Mouse (Mus musculus): ENCODE measurements around the gene Pim1. TPM values are rescaled to one million over a fixed set of nuclear protein-coding genes. Genes with fewer than 3 reads are reported as not detected.
A peak's percentile ranks its signal among the peaks of the same experiment; 100 is the strongest.

Gene Pim1
- total RNA-seq, 1 experiment, result 82.0 TPM

DNA sequence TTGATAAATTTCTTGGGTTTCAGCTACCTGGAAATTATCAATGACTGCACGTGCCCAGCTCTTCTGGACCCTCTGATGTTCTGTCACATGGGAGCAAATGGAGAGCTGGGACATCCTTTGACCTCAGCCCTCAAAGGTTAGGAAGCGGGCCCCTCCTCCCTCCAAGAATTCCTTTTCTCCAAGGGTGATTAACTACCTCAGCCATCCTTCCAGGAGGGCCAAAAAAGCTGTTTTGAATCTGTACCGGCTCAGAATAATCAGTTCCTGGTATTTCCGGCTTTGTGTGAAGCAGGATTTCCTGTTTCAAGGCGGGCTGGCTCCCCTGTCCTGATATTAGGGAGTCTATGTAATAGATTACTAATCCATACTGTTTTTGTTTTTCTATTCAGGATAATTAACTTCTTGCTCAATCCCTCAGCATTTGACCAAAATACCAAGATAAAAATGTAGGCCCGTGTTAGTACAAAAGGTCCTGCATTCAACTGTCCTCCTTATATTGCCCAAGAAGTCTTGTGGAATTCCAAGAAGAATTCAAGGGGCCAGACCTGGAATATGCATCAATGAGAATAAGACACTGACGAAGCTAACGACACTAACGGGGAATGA is 25.0 kb upstream of the Pim1 start:
- peaks cover 23 to 30% of the 10 kb centered on the region in 2 experiments for H3K4me1 ChIP-seq (ENCODE audit: control insufficient read depth in 2 of 2, insufficient read depth in 2 of 2, low read length in 2 of 2, poor library complexity in 1 of 2)
- no peaks in the 10 kb centered on the region for H3K9me3 ChIP-seq (ENCODE audit: control insufficient read depth, insufficient read depth, low read depth, low read length)
- TF ChIP-seq ZNF384 (IDR thresholded peaks at IDR 0.05; ENCODE audit: low read depth, low read length) (no peak), ZC3H11A (IDR thresholded peaks at IDR 0.05; ENCODE audit: borderline replicate concordance, low read depth, low read length) (no peak), HCFC1 (IDR thresholded peaks at IDR 0.05; ENCODE audit: borderline replicate concordance, insufficient read depth, low read length) (no peak), CHD2 (IDR thresholded peaks at IDR 0.05; ENCODE audit: low read depth, low read length) (no peak), MAFK (IDR thresholded peaks at IDR 0.05; ENCODE audit: insufficient read depth, low read depth, low read length) (no peak)
- peak; percentile 63 for DNase-seq (ENCODE audit: low read depth, low spot score)
- in situ Hi-C loops (cut with MboI; ENCODE audit: low sequenced_read_pairs in 2 of 2, unreplicated experiment in 2 of 2), result no loop called here
- H3K4me3 ChIP-seq (ENCODE audit: insufficient read depth in 1 of 2, low read depth in 1 of 2, low read length in 2 of 2, poor library complexity in 1 of 2, severe bottlenecking in 1 of 2), result peak overlapping the region; percentile 2 to 36; a peak in 1 of 4 replicates
- H3K36me3 ChIP-seq (ENCODE audit: control insufficient read depth, insufficient read depth, low read length, poor library complexity, severe bottlenecking), result peaks cover 4% of the 10 kb centered on the region; the same call in 1 of the 2 replicates
- peak overlapping the region; percentile 95; the same call in 1 of the 2 replicates for H3K27ac ChIP-seq (ENCODE audit: insufficient read depth, low read depth, low read length, poor library complexity, severe bottlenecking)
- H3K9ac ChIP-seq (ENCODE audit: insufficient read depth, low read depth, low read length, poor library complexity, severe bottlenecking), result peak overlapping the region; percentile 48; the same call in 1 of the 2 replicates

DNA sequence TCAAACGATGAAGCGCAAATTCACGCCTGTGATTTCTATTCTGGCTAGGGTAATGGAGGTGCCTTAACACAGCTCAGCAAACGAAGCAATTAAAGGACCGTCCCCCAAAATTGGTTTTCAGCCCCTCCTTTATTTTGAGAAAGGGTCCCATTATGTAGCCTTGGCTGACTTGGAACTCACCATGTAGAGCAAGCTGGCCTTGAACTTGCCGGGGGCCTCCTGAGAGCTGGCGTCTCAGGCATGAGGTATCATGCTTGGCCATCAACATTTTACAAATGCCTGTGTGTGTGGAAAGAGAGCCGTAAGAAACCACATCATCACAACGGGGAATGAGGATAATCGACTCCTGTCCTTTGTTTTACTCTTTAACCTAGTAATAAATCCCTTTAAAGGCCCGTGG is 23.5 kb upstream of the Pim1 start:
- H3K27ac ChIP-seq (ENCODE audit: insufficient read depth, low read depth, low read length, poor library complexity, severe bottlenecking), result no peak overlapping the region; the same call in 1 of the 2 replicates
- H3K9ac ChIP-seq (ENCODE audit: insufficient read depth, low read depth, low read length, poor library complexity, severe bottlenecking), result no peak overlapping the region
- no peaks in the 10 kb centered on the region for H3K36me3 ChIP-seq (ENCODE audit: control insufficient read depth, insufficient read depth, low read length, poor library complexity, severe bottlenecking)
- DNase-seq (ENCODE audit: low read depth, low spot score), result no peak
- no peak for TF ChIP-seq ZC3H11A (IDR thresholded peaks at IDR 0.05; ENCODE audit: borderline replicate concordance, low read depth, low read length)
- TF ChIP-seq CHD2 (IDR thresholded peaks at IDR 0.05; ENCODE audit: low read depth, low read length), result no peak
- TF ChIP-seq MAFK (IDR thresholded peaks at IDR 0.05; ENCODE audit: insufficient read depth, low read depth, low read length), result no peak
- TF ChIP-seq HCFC1 (IDR thresholded peaks at IDR 0.05; ENCODE audit: borderline replicate concordance, insufficient read depth, low read length), result no peak
- no peak for TF ChIP-seq ZNF384 (IDR thresholded peaks at IDR 0.05; ENCODE audit: low read depth, low read length)
- peaks cover 22 to 25% of the 10 kb centered on the region in 2 experiments for H3K4me1 ChIP-seq (ENCODE audit: control insufficient read depth in 2 of 2, insufficient read depth in 2 of 2, low read length in 2 of 2, poor library complexity in 1 of 2)
- H3K4me3 ChIP-seq (ENCODE audit: insufficient read depth in 1 of 2, low read depth in 1 of 2, low read length in 2 of 2, poor library complexity in 1 of 2, severe bottlenecking in 1 of 2), result no peak overlapping the region
- H3K9me3 ChIP-seq (ENCODE audit: control insufficient read depth, insufficient read depth, low read depth, low read length), result no peaks in the 10 kb centered on the region
- in situ Hi-C loops (cut with MboI; ENCODE audit: low sequenced_read_pairs in 2 of 2, unreplicated experiment in 2 of 2), result no loop called here

GRCm38 (mm10) chr17:29473466-29473865 is 17.1 kb upstream of the Pim1 start:
- DNase-seq (ENCODE audit: low read depth, low spot score), result no peak
- H3K27ac ChIP-seq (ENCODE audit: insufficient read depth, low read depth, low read length, poor library complexity, severe bottlenecking), result peak overlapping the region; percentile 38; the same call in 1 of the 2 replicates
- H3K4me1 ChIP-seq (ENCODE audit: control insufficient read depth in 2 of 2, insufficient read depth in 2 of 2, low read length in 2 of 2, poor library complexity in 1 of 2), result peaks cover 19 to 46% of the 10 kb centered on the region in 2 experiments
- no peaks in the 10 kb centered on the region for H3K36me3 ChIP-seq (ENCODE audit: control insufficient read depth, insufficient read depth, low read length, poor library complexity, severe bottlenecking)
- H3K4me3 ChIP-seq (ENCODE audit: insufficient read depth in 1 of 2, low read depth in 1 of 2, low read length in 2 of 2, poor library complexity in 1 of 2, severe bottlenecking in 1 of 2), result no peak overlapping the region
- TF ChIP-seq MAFK (IDR thresholded peaks at IDR 0.05; ENCODE audit: insufficient read depth, low read depth, low read length) (no peak), HCFC1 (IDR thresholded peaks at IDR 0.05; ENCODE audit: borderline replicate concordance, insufficient read depth, low read length) (no peak), CHD2 (IDR thresholded peaks at IDR 0.05; ENCODE audit: low read depth, low read length) (no peak), ZNF384 (IDR thresholded peaks at IDR 0.05; ENCODE audit: low read depth, low read length) (no peak), ZC3H11A (IDR thresholded peaks at IDR 0.05; ENCODE audit: borderline replicate concordance, low read depth, low read length) (no peak)
- H3K9me3 ChIP-seq (ENCODE audit: control insufficient read depth, insufficient read depth, low read depth, low read length), result no peaks in the 10 kb centered on the region
- H3K9ac ChIP-seq (ENCODE audit: insufficient read depth, low read depth, low read length, poor library complexity, severe bottlenecking), result no peak overlapping the region
- in situ Hi-C loops (cut with MboI; ENCODE audit: low sequenced_read_pairs in 2 of 2, unreplicated experiment in 2 of 2), result no loop called here

DNA sequence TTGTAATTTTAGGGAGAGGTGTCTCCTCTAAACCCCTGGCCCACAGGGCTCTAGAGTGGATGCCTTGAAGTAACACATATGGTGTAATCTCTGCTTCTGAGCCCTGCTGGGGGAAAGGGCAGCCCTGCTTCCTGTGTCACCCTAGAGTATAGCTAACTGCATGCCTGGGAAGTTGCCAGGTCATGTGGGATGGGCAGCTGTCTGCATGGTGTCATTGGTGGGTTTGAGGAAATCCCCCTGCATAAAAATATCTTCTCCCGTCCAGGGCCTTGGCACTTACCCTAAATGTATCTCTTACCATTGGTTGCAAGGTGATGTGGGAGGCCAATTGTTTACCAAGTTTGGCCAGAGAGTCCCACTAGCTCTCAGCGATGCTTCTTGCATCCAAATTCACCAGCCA is 16.5 kb upstream of the Pim1 start:
- Histone ChIP-seq H3K9ac (ENCODE audit: insufficient read depth, low read depth, low read length, poor library complexity, severe bottlenecking) (no peak overlapping the region), H3K27ac (ENCODE audit: insufficient read depth, low read depth, low read length, poor library complexity, severe bottlenecking) (no peak overlapping the region), H3K4me3 (ENCODE audit: insufficient read depth in 1 of 2, low read depth in 1 of 2, low read length in 2 of 2, poor library complexity in 1 of 2, severe bottlenecking in 1 of 2) (no peak overlapping the region), H3K4me1 (ENCODE audit: control insufficient read depth in 2 of 2, insufficient read depth in 2 of 2, low read length in 2 of 2, poor library complexity in 1 of 2) (peaks cover 19 to 41% of the 10 kb centered on the region in 2 experiments), H3K9me3 (ENCODE audit: control insufficient read depth, insufficient read depth, low read depth, low read length) (no peaks in the 10 kb centered on the region), H3K36me3 (ENCODE audit: control insufficient read depth, insufficient read depth, low read length, poor library complexity, severe bottlenecking) (no peaks in the 10 kb centered on the region)
- in situ Hi-C loops (cut with MboI; ENCODE audit: low sequenced_read_pairs in 2 of 2, unreplicated experiment in 2 of 2), result no loop called here
- no peak for DNase-seq (ENCODE audit: low read depth, low spot score)
- TF ChIP-seq CHD2 (IDR thresholded peaks at IDR 0.05; ENCODE audit: low read depth, low read length), result no peak
- TF ChIP-seq HCFC1 (IDR thresholded peaks at IDR 0.05; ENCODE audit: borderline replicate concordance, insufficient read depth, low read length), result no peak
- TF ChIP-seq ZNF384 (IDR thresholded peaks at IDR 0.05; ENCODE audit: low read depth, low read length), result no peak
- TF ChIP-seq MAFK (IDR thresholded peaks at IDR 0.05; ENCODE audit: insufficient read depth, low read depth, low read length), result no peak
- TF ChIP-seq ZC3H11A (IDR thresholded peaks at IDR 0.05; ENCODE audit: borderline replicate concordance, low read depth, low read length), result no peak

Data from ES-E14 (cell line).